Mouse (Mus musculus) stomach, postnatal 0 days (tissue): ENCODE results near the gene Slc23a4.

ENCODE experiments used
- CTCF ChIP-seq: IDR thresholded peaks from 2 replicates; pipeline ENCODE4 v1.5.1; 2016; ENCODE audit warnings: antibody characterized with exemption, low read depth, mild to moderate bottlenecking, moderate library complexity
- EP300 ChIP-seq: optimal IDR thresholded peaks from 2 replicates; pipeline ENCODE3; 2016; ENCODE audit warnings: antibody characterized with exemption

DNA sequence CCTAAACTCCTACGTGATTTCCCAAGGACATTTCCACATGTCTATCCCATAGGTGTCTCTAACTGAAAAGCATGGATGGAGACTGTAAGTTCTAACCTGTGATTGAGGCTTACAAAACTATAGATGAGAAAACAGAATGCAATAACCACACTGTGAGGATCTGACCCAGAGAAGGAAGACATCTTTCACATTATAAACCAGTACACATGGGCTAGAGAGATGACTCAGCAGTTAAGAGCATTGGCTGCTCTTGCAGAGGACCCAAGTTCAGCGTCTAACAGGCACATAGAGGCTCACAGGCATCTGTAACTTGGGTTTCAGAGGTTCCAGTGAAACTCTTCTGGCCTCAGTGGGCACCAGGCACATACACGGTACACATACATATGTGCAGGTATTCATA lies 73.7 kb downstream of the Slc23a4 start:
- TF ChIP-seq CTCF, result no peak
- no peak for TF ChIP-seq EP300
